Mouse (Mus musculus): ENCODE measurements around the gene Acy3. TPM values are rescaled to one million over a fixed set of nuclear protein-coding genes. Genes with fewer than 3 reads are reported as not detected.

Gene Acy3
- polyA plus RNA-seq, 1 experiment, result 14.9 TPM

GRCm38 (mm10) chr19:3994932-3995331 lies 8.6 kb downstream of the Acy3 start:
- WGBS, result 93% methylated on average over 6 of the region's 6 CpGs
- no peak for TF ChIP-seq CTCF (IDR thresholded peaks at IDR 0.05; ENCODE audit: borderline replicate concordance, control insufficient read depth, extremely low read depth, insufficient read depth, low read length, poor library complexity)
- TF ChIP-seq POLR2A (IDR thresholded peaks at IDR 0.05; ENCODE audit: control insufficient read depth, extremely low read depth, insufficient read depth, low read length, poor library complexity), result no peak
- H3K36me3 ChIP-seq (ENCODE audit: control insufficient read depth, insufficient read depth, low read length), result no peaks in the 10 kb centered on the region
- no peak for DNase-seq
- no peaks in the 10 kb centered on the region for H3K27me3 ChIP-seq (ENCODE audit: control insufficient read depth, insufficient read depth, low read length)
- no peak overlapping the region for H3K4me3 ChIP-seq (ENCODE audit: control insufficient read depth, insufficient read depth, low read length)
- no peak overlapping the region for H3K27ac ChIP-seq (ENCODE audit: control insufficient read depth, insufficient read depth, low read length)
- H3K4me1 ChIP-seq (replicated peaks; ENCODE audit: control insufficient read depth, insufficient read depth, low read length), result peaks cover 10% of the 10 kb centered on the region

- no peak for DNase-seq
- H3K4me3 ChIP-seq (ENCODE audit: control insufficient read depth, insufficient read depth, low read length), result no peak overlapping the region
- no peaks in the 10 kb centered on the region for H3K36me3 ChIP-seq (ENCODE audit: control insufficient read depth, insufficient read depth, low read length)
- H3K4me1 ChIP-seq (replicated peaks; ENCODE audit: control insufficient read depth, insufficient read depth, low read length), result peaks cover 10% of the 10 kb centered on the region
- WGBS, result 95% methylated on average over 3 of the region's 3 CpGs
- H3K27me3 ChIP-seq (ENCODE audit: control insufficient read depth, insufficient read depth, low read length), result no peaks in the 10 kb centered on the region
- H3K27ac ChIP-seq (ENCODE audit: control insufficient read depth, insufficient read depth, low read length), result no peak overlapping the region
- TF ChIP-seq CTCF (IDR thresholded peaks at IDR 0.05; ENCODE audit: borderline replicate concordance, control insufficient read depth, extremely low read depth, insufficient read depth, low read length, poor library complexity) (no peak), POLR2A (IDR thresholded peaks at IDR 0.05; ENCODE audit: control insufficient read depth, extremely low read depth, insufficient read depth, low read length, poor library complexity) (no peak)
These were observed 9.1 kb downstream of the Acy3 start for GRCm38 (mm10) chr19:3995505-3995904.

- no peak for TF ChIP-seq POLR2A (IDR thresholded peaks at IDR 0.05; ENCODE audit: control insufficient read depth, extremely low read depth, insufficient read depth, low read length, poor library complexity)
- TF ChIP-seq CTCF (IDR thresholded peaks at IDR 0.05; ENCODE audit: borderline replicate concordance, control insufficient read depth, extremely low read depth, insufficient read depth, low read length, poor library complexity), result no peak
- no peak overlapping the region for H3K27ac ChIP-seq (ENCODE audit: control insufficient read depth, insufficient read depth, low read length)
- 73% methylated on average over 7 of the region's 7 CpGs for WGBS
- no peaks in the 10 kb centered on the region for H3K36me3 ChIP-seq (ENCODE audit: control insufficient read depth, insufficient read depth, low read length)
- no peak for DNase-seq
- H3K27me3 ChIP-seq (ENCODE audit: control insufficient read depth, insufficient read depth, low read length), result no peaks in the 10 kb centered on the region
- H3K4me3 ChIP-seq (ENCODE audit: control insufficient read depth, insufficient read depth, low read length), result no peak overlapping the region
- peaks cover 15% of the 10 kb centered on the region for H3K4me1 ChIP-seq (replicated peaks; ENCODE audit: control insufficient read depth, insufficient read depth, low read length)
These were observed 9.7 kb downstream of the Acy3 start for GRCm38 (mm10) chr19:3996106-3996505.

GRCm38 (mm10) chr19:3996747-3997146 lies 10.4 kb downstream of the Acy3 start:
- WGBS, result 82% methylated on average over 8 of the region's 8 CpGs
- DNase-seq, result no peak
- no peak overlapping the region for H3K4me3 ChIP-seq (ENCODE audit: control insufficient read depth, insufficient read depth, low read length)
- peaks cover 18% of the 10 kb centered on the region for H3K4me1 ChIP-seq (replicated peaks; ENCODE audit: control insufficient read depth, insufficient read depth, low read length)
- H3K36me3 ChIP-seq (ENCODE audit: control insufficient read depth, insufficient read depth, low read length), result no peaks in the 10 kb centered on the region
- no peak overlapping the region for H3K27ac ChIP-seq (ENCODE audit: control insufficient read depth, insufficient read depth, low read length)
- H3K27me3 ChIP-seq (ENCODE audit: control insufficient read depth, insufficient read depth, low read length), result no peaks in the 10 kb centered on the region
- TF ChIP-seq CTCF (IDR thresholded peaks at IDR 0.05; ENCODE audit: borderline replicate concordance, control insufficient read depth, extremely low read depth, insufficient read depth, low read length, poor library complexity) (no peak), POLR2A (IDR thresholded peaks at IDR 0.05; ENCODE audit: control insufficient read depth, extremely low read depth, insufficient read depth, low read length, poor library complexity) (no peak)

- Histone ChIP-seq H3K4me1 (replicated peaks; ENCODE audit: control insufficient read depth, insufficient read depth, low read length) (peaks cover 18% of the 10 kb centered on the region), H3K27ac (ENCODE audit: control insufficient read depth, insufficient read depth, low read length) (no peak overlapping the region), H3K27me3 (ENCODE audit: control insufficient read depth, insufficient read depth, low read length) (no peaks in the 10 kb centered on the region), H3K4me3 (ENCODE audit: control insufficient read depth, insufficient read depth, low read length) (no peak overlapping the region), H3K36me3 (ENCODE audit: control insufficient read depth, insufficient read depth, low read length) (no peaks in the 10 kb centered on the region)
- WGBS, result 90% methylated on average over 8 of the region's 8 CpGs
- TF ChIP-seq CTCF (IDR thresholded peaks at IDR 0.05; ENCODE audit: borderline replicate concordance, control insufficient read depth, extremely low read depth, insufficient read depth, low read length, poor library complexity) (no peak), POLR2A (IDR thresholded peaks at IDR 0.05; ENCODE audit: control insufficient read depth, extremely low read depth, insufficient read depth, low read length, poor library complexity) (no peak)
- no peak for DNase-seq
These were observed 10.9 kb downstream of the Acy3 start for GRCm38 (mm10) chr19:3997231-3997630.

- 93% methylated on average over 8 of the region's 8 CpGs for WGBS
- DNase-seq, result no peak
These were observed 12.0 kb downstream of the Acy3 start for GRCm38 (mm10) chr19:3998335-3998734.

GRCm38 (mm10) chr19:3999121-3999730 lies 12.9 kb downstream of the Acy3 start:
- Histone ChIP-seq H3K4me1 (replicated peaks; ENCODE audit: control insufficient read depth, insufficient read depth, low read length) (peaks cover 18% of the 10 kb centered on the region), H3K4me3 (ENCODE audit: control insufficient read depth, insufficient read depth, low read length) (no peak overlapping the region), H3K27ac (ENCODE audit: control insufficient read depth, insufficient read depth, low read length) (no peak overlapping the region), H3K27me3 (ENCODE audit: control insufficient read depth, insufficient read depth, low read length) (no peaks in the 10 kb centered on the region), H3K36me3 (ENCODE audit: control insufficient read depth, insufficient read depth, low read length) (no peaks in the 10 kb centered on the region)
- no peak for TF ChIP-seq CTCF (IDR thresholded peaks at IDR 0.05; ENCODE audit: borderline replicate concordance, control insufficient read depth, extremely low read depth, insufficient read depth, low read length, poor library complexity)
- TF ChIP-seq POLR2A (IDR thresholded peaks at IDR 0.05; ENCODE audit: control insufficient read depth, extremely low read depth, insufficient read depth, low read length, poor library complexity), result no peak
- WGBS, result 74% methylated on average over 9 of the region's 9 CpGs
- DNase-seq, result no peak

More at GRCm38 (mm10) chr19:3998335-3998734, 12.0 kb downstream of the Acy3 start:
- Histone ChIP-seq H3K27me3 (ENCODE audit: control insufficient read depth, insufficient read depth, low read length) (no peaks in the 10 kb centered on the region), H3K4me1 (replicated peaks; ENCODE audit: control insufficient read depth, insufficient read depth, low read length) (peaks cover 18% of the 10 kb centered on the region), H3K27ac (ENCODE audit: control insufficient read depth, insufficient read depth, low read length) (no peak overlapping the region), H3K4me3 (ENCODE audit: control insufficient read depth, insufficient read depth, low read length) (no peak overlapping the region), H3K36me3 (ENCODE audit: control insufficient read depth, insufficient read depth, low read length) (no peaks in the 10 kb centered on the region)
- TF ChIP-seq CTCF (IDR thresholded peaks at IDR 0.05; ENCODE audit: borderline replicate concordance, control insufficient read depth, extremely low read depth, insufficient read depth, low read length, poor library complexity), result no peak
- TF ChIP-seq POLR2A (IDR thresholded peaks at IDR 0.05; ENCODE audit: control insufficient read depth, extremely low read depth, insufficient read depth, low read length, poor library complexity), result no peak

Measured in thymus, adult 2 months (tissue).